Mouse (Mus musculus) thymus, adult 2 months (tissue): ENCODE measurements around the gene Hoxb3.

Source experiments
- CTCF ChIP-seq: fragments of 200-500 bp; IDR thresholded peaks from 2 replicates; pipeline ENCODE4 v1.5.1; 2012; ENCODE audit warnings: mild to moderate bottlenecking, control low read depth, low read length, moderate library complexity, borderline replicate concordance; ENCODE audit not compliant: control insufficient read depth, poor library complexity, insufficient read depth; ENCODE audit errors: extremely low read depth
- POLR2A ChIP-seq: fragments of 200-500 bp; IDR thresholded peaks from 2 replicates; pipeline ENCODE4 v1.6.1; 2012; ENCODE audit warnings: mild to moderate bottlenecking, low read length, control low read depth, moderate library complexity; ENCODE audit not compliant: control insufficient read depth, poor library complexity, insufficient read depth; ENCODE audit errors: extremely low read depth

DNA sequence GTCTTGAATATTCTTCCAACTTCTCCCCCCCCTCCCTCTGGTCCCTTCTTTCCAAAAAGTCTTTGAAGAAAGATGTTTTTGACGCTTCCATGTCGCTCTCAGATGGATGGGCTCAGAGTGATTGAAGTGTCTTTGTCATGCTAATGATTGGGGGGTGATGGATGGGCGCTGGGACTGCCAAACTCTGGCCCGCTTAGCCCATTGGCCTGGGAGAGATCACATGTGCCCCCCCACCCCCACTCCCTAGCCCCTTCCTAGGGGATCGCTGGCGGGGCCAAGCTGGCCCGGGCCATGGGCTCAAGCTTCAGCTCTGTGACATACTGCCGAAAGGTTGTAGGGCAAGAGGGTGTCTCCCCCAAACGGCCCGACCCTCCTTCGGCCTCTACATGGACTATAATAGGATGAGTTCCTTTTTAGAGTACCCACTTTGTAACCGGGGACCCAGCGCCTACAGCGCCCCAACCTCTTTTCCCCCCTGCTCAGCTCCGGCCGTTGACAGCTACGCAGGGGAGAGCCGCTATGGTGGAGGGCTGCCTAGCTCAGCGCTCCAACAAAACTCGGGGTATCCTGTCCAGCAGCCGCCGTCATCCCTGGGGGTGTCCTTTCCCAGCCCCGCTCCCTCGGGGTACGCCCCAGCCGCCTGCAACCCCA, 42.4 kb downstream of the Hoxb3 start, which contains the start of gene Hoxb1:
- TF ChIP-seq CTCF, result no peak
- no peak for TF ChIP-seq POLR2A
